1 mouse cellular context compared by ENCODE assay signal in the genomic region with DNA sequence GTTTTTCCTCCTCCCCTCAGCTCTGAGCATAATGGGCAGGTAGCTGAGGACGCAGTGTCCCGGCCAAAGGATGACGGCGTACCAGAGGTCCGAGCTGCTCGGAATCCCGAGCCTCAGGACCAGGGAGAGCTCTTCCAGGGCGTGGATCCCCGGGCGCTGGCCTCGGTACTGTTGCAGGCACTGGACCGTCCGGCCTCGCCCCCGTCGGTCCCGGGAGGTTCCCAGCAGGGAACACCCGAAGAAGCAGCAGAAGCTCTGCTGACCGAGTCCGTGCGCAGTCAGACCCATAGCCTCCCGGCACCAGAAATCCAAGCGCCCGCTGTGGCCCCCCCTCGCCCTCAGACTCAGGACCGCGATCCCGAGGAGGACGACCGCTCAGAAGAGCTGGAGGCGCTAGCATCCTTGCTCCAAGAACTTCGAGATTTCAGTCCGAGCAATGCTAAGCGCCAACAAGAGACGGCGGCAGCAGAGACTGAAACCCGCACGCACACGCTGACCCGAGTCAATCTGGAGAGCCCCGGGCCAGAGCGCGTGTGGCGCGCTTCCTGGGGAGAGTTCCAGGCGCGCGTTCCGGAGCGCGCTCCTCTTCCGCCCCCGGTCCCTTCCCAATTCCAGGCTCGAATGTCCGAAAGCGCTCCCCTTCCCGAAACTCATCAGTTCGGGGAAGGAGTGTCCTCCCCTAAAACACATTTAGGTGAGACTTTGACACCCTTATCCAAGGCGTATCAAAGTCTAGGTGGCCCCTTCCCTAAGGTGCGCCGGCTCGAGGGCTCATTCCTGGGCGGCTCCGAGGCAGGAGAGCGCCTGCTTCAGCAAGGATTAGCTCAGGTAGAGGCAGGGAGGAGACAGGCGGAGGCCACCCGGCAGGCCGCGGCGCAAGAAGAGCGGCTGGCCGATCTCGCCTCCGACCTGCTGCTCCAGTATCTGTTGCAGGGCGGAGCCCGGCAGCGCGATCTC.
TF ChIP-seq lines count a peak whose summit lies in the region.

No protein-coding gene starts in this region.

TF ChIP-seq in CH12.LX, 34 proteins besides CTCF, POLR2A, EP300 and RAD21:
- TF ChIP-seq MAX (IDR thresholded peaks at IDR 0.05; ENCODE audit: low read length) = no peak
- no peak for TF ChIP-seq SIN3A (IDR thresholded peaks at IDR 0.05; ENCODE audit: low read length)
- no peak for TF ChIP-seq KAT2A (IDR thresholded peaks at IDR 0.05; ENCODE audit: insufficient replicate concordance, low read length)
- no peak for TF ChIP-seq E2F4 (IDR thresholded peaks at IDR 0.05; ENCODE audit: insufficient replicate concordance, low read depth, low read length)
- TF ChIP-seq UBTF (IDR thresholded peaks at IDR 0.05; ENCODE audit: low read depth, low read length) = no peak
- TF ChIP-seq JUN (IDR thresholded peaks at IDR 0.05; ENCODE audit: insufficient read depth, low read depth, low read length) = no peak
- no peak for TF ChIP-seq CHD2 (IDR thresholded peaks at IDR 0.05; ENCODE audit: low read length)
- TF ChIP-seq MXI1 (IDR thresholded peaks at IDR 0.05; ENCODE audit: low read depth, low read length) = no peak
- TF ChIP-seq ZMIZ1 (IDR thresholded peaks at IDR 0.05; ENCODE audit: low read depth, low read length) = no peak
- no peak for TF ChIP-seq USF1 (IDR thresholded peaks at IDR 0.05; ENCODE audit: low read depth, low read length)
- no peak for TF ChIP-seq BHLHE40 (IDR thresholded peaks at IDR 0.05; ENCODE audit: low read depth, low read length)
- no peak for TF ChIP-seq POLR2AphosphoS2 (IDR thresholded peaks at IDR 0.05; ENCODE audit: low read depth, low read length)
